15 mouse cellular contexts compared by ENCODE assay signal in genomic region chr13:40652916-40653315, GRCm38 (mm10).
"Had no signal": no experiment of that assay in that cellular context is flagged by ENCODE, and none has a peak within 500 bp of the region (broad histone marks: within the 10 kb centered on the region; RNA-seq: fewer than 3 reads in every experiment).

No protein-coding gene starts in this region.

- H3K9me3 ChIP-seq: midbrain, embryonic 13.5 days; midbrain, embryonic 15.5 days; neural tube, embryonic 12.5 days had no signal

- H3K27ac ChIP-seq: macrophage; midbrain, embryonic 13.5 days; midbrain, embryonic 15.5 days; neural tube, embryonic 12.5 days had no signal

- H3K4me1 ChIP-seq: megakaryocyte, embryonic 14.5 days had no signal

- DNase-seq: lung, adult 18-20 months; lung, embryonic 14.5 days; lung, postnatal 14 days; lung, postnatal 36 days; right cerebral cortex, postnatal 25 days; right cerebral cortex, postnatal 4 days; spleen, adult 18-20 months; thymus, adult 18-20 months; thymus, postnatal 14 days; thymus, postnatal 36 days had no signal

- H3K4me3 ChIP-seq: megakaryocyte, embryonic 14.5 days; midbrain, embryonic 13.5 days; midbrain, embryonic 15.5 days; neural tube, embryonic 12.5 days had no signal

- H3K36me3 ChIP-seq: midbrain, embryonic 13.5 days; midbrain, embryonic 15.5 days; neural tube, embryonic 12.5 days had no signal

- H3K9ac ChIP-seq: lung, embryonic 14.5 days; midbrain, embryonic 13.5 days; midbrain, embryonic 15.5 days; neural tube, embryonic 12.5 days had no signal
